Mouse (Mus musculus) lung, embryonic 16.5 days (tissue): ENCODE measurements at regions not wholly inside any gene's neighbourhood (a gene's known extent, or its start where the extent isn't known, plus 50 kb on each side); places are given as distances from the start of the nearest gene placed in this dataset.
"Not testable (repeated sequence)": the region's sequence is repeated elsewhere in the genome, so short reads cannot be mapped to it uniquely, and the experiment has no call there.

Experiments
- ATAC-seq: fragments of 200-750 bp; cut with Nextera tagmentation; 2 replicates; pipeline ENCODE4 v1.8.0; 2017; ENCODE audit warnings: low read depth, mild to moderate bottlenecking, moderate library complexity
- H3K27ac ChIP-seq: fragments of 300-500 bp; sonication (generic); 2 replicates; pipeline ENCODE4 v1.5.1; 2014; ENCODE audit warnings: mild to moderate bottlenecking, control low read depth, low read length
- H3K27me3 ChIP-seq: fragments of 300-500 bp; sonication (generic); 2 replicates; pipeline ENCODE4 v1.6.1; 2014; ENCODE audit warnings: low read depth, low read length, mixed read lengths; ENCODE audit not compliant: control insufficient read depth, insufficient read depth
- H3K36me3 ChIP-seq: fragments of 300-500 bp; sonication (generic); 2 replicates; pipeline ENCODE4 v1.6.1; 2014; ENCODE audit warnings: low read length; ENCODE audit not compliant: control insufficient read depth, insufficient read depth
- H3K4me1 ChIP-seq: fragments of 300-500 bp; sonication (generic); replicated peaks from 2 replicates; pipeline ENCODE4 v1.6.1; 2014; ENCODE audit warnings: low read length, mixed read lengths; ENCODE audit not compliant: control insufficient read depth, insufficient read depth
- H3K4me2 ChIP-seq: fragments of 300-500 bp; sonication (generic); 2 replicates; pipeline ENCODE4 v1.6.1; 2014; ENCODE audit warnings: low read depth, low read length, control low read depth
- H3K4me3 ChIP-seq: fragments of 300-500 bp; sonication (generic); 2 replicates; pipeline ENCODE4 v1.5.1; 2014; ENCODE audit warnings: mild to moderate bottlenecking, low read length, control low read depth
- H3K9ac ChIP-seq: fragments of 300-500 bp; sonication (generic); 2 replicates; pipeline ENCODE4 v1.6.1; 2014; ENCODE audit warnings: low read length, control low read depth
- H3K9me3 ChIP-seq: fragments of 300-500 bp; sonication (generic); 2 replicates; pipeline ENCODE4 v1.6.1; 2016; ENCODE audit warnings: low read length; ENCODE audit not compliant: control insufficient read depth
- WGBS: fragments of 180-500 bp; shearing (Covaris S2); extraction: QIAGEN DNeasy Blood & Tissue Kit; methylation state at CpG from one replicate; pipeline ENCODE4 v1.1.7; 2014; 5-methylcytosine and 5-hydroxymethylcytosine counted together

GRCm38 (mm10) chr9:80848190-80848589, 382.9 kb upstream of the Impg1 start:
- no peaks in the 10 kb centered on the region for H3K9me3 ChIP-seq
- H3K27me3 ChIP-seq: no peaks in the 10 kb centered on the region
- H3K36me3 ChIP-seq: no peaks in the 10 kb centered on the region
- no peak overlapping the region for H3K4me2 ChIP-seq
- no peak overlapping the region for H3K4me3 ChIP-seq
- no peak overlapping the region for H3K9ac ChIP-seq
- ATAC-seq: no peak
- no peak overlapping the region for H3K27ac ChIP-seq
- WGBS: 45% methylated on average over 3 of the region's 3 CpGs
- no peaks in the 10 kb centered on the region for H3K4me1 ChIP-seq

- no peaks in the 10 kb centered on the region for H3K36me3 ChIP-seq
- H3K4me3 ChIP-seq: no peak overlapping the region
- H3K9me3 ChIP-seq: no peaks in the 10 kb centered on the region
- no peak overlapping the region for H3K27ac ChIP-seq
- 76% methylated on average over 2 of the region's 2 CpGs for WGBS
- no peaks in the 10 kb centered on the region for H3K27me3 ChIP-seq
- no peaks in the 10 kb centered on the region for H3K4me1 ChIP-seq
- no peak overlapping the region for H3K9ac ChIP-seq
- no peak for ATAC-seq
- no peak overlapping the region for H3K4me2 ChIP-seq
Observed at GRCm38 (mm10) chr9:80832808-80833207, 367.5 kb upstream of the Impg1 start.

GRCm38 (mm10) chr9:80825346-80825745, 360.1 kb upstream of the Impg1 start:
- 54% methylated on average over 1 of the region's 1 CpGs for WGBS
- H3K9me3 ChIP-seq: no peaks in the 10 kb centered on the region
- H3K9ac ChIP-seq: no peak overlapping the region
- no peak overlapping the region for H3K4me3 ChIP-seq
- no peak overlapping the region for H3K4me2 ChIP-seq
- no peaks in the 10 kb centered on the region for H3K36me3 ChIP-seq
- H3K27me3 ChIP-seq: no peaks in the 10 kb centered on the region
- ATAC-seq: no peak
- no peaks in the 10 kb centered on the region for H3K4me1 ChIP-seq
- H3K27ac ChIP-seq: no peak overlapping the region

- H3K36me3 ChIP-seq: no peaks in the 10 kb centered on the region
- ATAC-seq: no peak
- no peak overlapping the region for H3K4me3 ChIP-seq
- no peaks in the 10 kb centered on the region for H3K27me3 ChIP-seq
- no peak overlapping the region for H3K9ac ChIP-seq
- no peaks in the 10 kb centered on the region for H3K4me1 ChIP-seq
- no peaks in the 10 kb centered on the region for H3K9me3 ChIP-seq
- whole genome bisulfite sequencing: 68% methylated on average over 3 of the region's 3 CpGs
- no peak overlapping the region for H3K4me2 ChIP-seq
- H3K27ac ChIP-seq: no peak overlapping the region
Observed at GRCm38 (mm10) chr9:80820066-80820465, 354.8 kb upstream of the Impg1 start.

GRCm38 (mm10) chr9:80819070-80819469, 353.8 kb upstream of the Impg1 start:
- H3K27ac ChIP-seq: no peak overlapping the region
- H3K36me3 ChIP-seq: no peaks in the 10 kb centered on the region
- ATAC-seq: no peak
- WGBS: 90% methylated on average over 1 of the region's 1 CpGs
- H3K9me3 ChIP-seq: no peaks in the 10 kb centered on the region
- H3K9ac ChIP-seq: no peak overlapping the region
- no peak overlapping the region for H3K4me3 ChIP-seq
- H3K4me2 ChIP-seq: no peak overlapping the region
- no peaks in the 10 kb centered on the region for H3K27me3 ChIP-seq
- H3K4me1 ChIP-seq: no peaks in the 10 kb centered on the region

- WGBS: 39% methylated on average over 6 of the region's 6 CpGs
- H3K4me1 ChIP-seq, H3K27ac ChIP-seq, H3K4me3 ChIP-seq, H3K9ac ChIP-seq, H3K36me3 ChIP-seq, H3K4me2 ChIP-seq, H3K9me3 ChIP-seq, ATAC-seq, H3K27me3 ChIP-seq: not testable (repeated sequence)
Observed at GRCm38 (mm10) chr9:80813921-80814320, 348.6 kb upstream of the Impg1 start.

- H3K9ac ChIP-seq: no peak overlapping the region
- no peaks in the 10 kb centered on the region for H3K9me3 ChIP-seq
- no peaks in the 10 kb centered on the region for H3K4me1 ChIP-seq
- no peak for ATAC-seq
- no peak overlapping the region for H3K27ac ChIP-seq
- no peak overlapping the region for H3K4me2 ChIP-seq
- H3K36me3 ChIP-seq: no peaks in the 10 kb centered on the region
- H3K4me3 ChIP-seq: no peak overlapping the region
- no peaks in the 10 kb centered on the region for H3K27me3 ChIP-seq
- WGBS: 50% methylated on average over 3 of the region's 3 CpGs
Observed at GRCm38 (mm10) chr9:80791523-80791922, 326.2 kb upstream of the Impg1 start.

- Histone ChIP-seq H3K9ac (no peak overlapping the region), H3K4me1 (no peaks in the 10 kb centered on the region), H3K36me3 (no peaks in the 10 kb centered on the region), H3K27ac (no peak overlapping the region), H3K27me3 (no peaks in the 10 kb centered on the region), H3K9me3 (no peaks in the 10 kb centered on the region), H3K4me2 (no peak overlapping the region), H3K4me3 (no peak overlapping the region)
- ATAC-seq: no peak
- WGBS: 88% methylated on average over 1 of the region's 1 CpGs
Observed at GRCm38 (mm10) chr9:80774541-80774940, 309.3 kb upstream of the Impg1 start.

- not testable (repeated sequence) for H3K9ac ChIP-seq, H3K27ac ChIP-seq, H3K4me2 ChIP-seq, H3K4me1 ChIP-seq, H3K27me3 ChIP-seq, ATAC-seq, H3K9me3 ChIP-seq, H3K36me3 ChIP-seq, H3K4me3 ChIP-seq
- WGBS: 93% methylated on average over 9 of the region's 9 CpGs
Observed at GRCm38 (mm10) chr9:80735806-80736205, 270.5 kb upstream of the Impg1 start.

GRCm38 (mm10) chr9:80732971-80733370, 267.7 kb upstream of the Impg1 start:
- Histone ChIP-seq H3K36me3 (no peaks in the 10 kb centered on the region), H3K4me3 (no peak overlapping the region), H3K27me3 (no peaks in the 10 kb centered on the region), H3K27ac (no peak overlapping the region), H3K4me2 (no peak overlapping the region), H3K4me1 (no peaks in the 10 kb centered on the region), H3K9ac (no peak overlapping the region), H3K9me3 (no peaks in the 10 kb centered on the region)
- ATAC-seq: no peak
- WGBS: 63% methylated on average over 1 of the region's 1 CpGs
